Mouse (Mus musculus) MEL (cell line): ENCODE results near the gene Samd8. TPM values are rescaled to one million over a fixed set of nuclear protein-coding genes. Genes with fewer than 3 reads are reported as not detected.

Source experiments
- DNase-seq: peaks from one replicate; pipeline ENCODE4 v3.0.0; 2011; ENCODE audit warnings: low read depth, low spot score
- H3K27ac ChIP-seq: 2 replicates; pipeline ENCODE4 v1.5.1; 2012; ENCODE audit warnings: low read depth, mild to moderate bottlenecking, control low read depth, low read length, moderate library complexity; ENCODE audit not compliant: control insufficient read depth
- H3K27me3 ChIP-seq, 2 experiments: fragments of 150-350 bp in 1 of 2; sonication (generic) in 1 of 2; 2 replicates each; pipeline ENCODE4 v1.6.1; 2012; ENCODE audit warnings: low read length in 2 of 2, mild to moderate bottlenecking in 2 of 2, improper control_type of control experiment in 1 of 2, moderate library complexity in 1 of 2; ENCODE audit not compliant: insufficient read depth in 2 of 2, control insufficient read depth in 1 of 2
- H3K36me3 ChIP-seq, 2 experiments: 2 replicates each; pipeline ENCODE4 v1.6.1; 2012 to 2014; ENCODE audit warnings: low read length in 2 of 2, improper control_type of control experiment in 1 of 2, inconsistent platforms in 1 of 2, mild to moderate bottlenecking in 1 of 2; ENCODE audit not compliant: insufficient read depth in 2 of 2, control insufficient read depth in 1 of 2
- H3K4me1 ChIP-seq, 2 experiments: fragments of 150-350 bp in 1 of 2; sonication (generic) in 1 of 2; 2 replicates each; pipeline ENCODE4 v1.6.1; 2012; ENCODE audit warnings: low read length in 2 of 2, improper control_type of control experiment in 1 of 2, mild to moderate bottlenecking in 1 of 2; ENCODE audit not compliant: insufficient read depth in 2 of 2, control insufficient read depth in 1 of 2
- H3K4me3 ChIP-seq, 2 experiments: fragments of 150-350 bp in 1 of 2; sonication (generic) in 1 of 2; 2 replicates each; pipeline ENCODE4 v1.5.1; 2012; ENCODE audit warnings: low read depth in 2 of 2, low read length in 2 of 2, mild to moderate bottlenecking in 2 of 2, moderate library complexity in 2 of 2, control low read depth in 1 of 2, improper control_type of control experiment in 1 of 2; ENCODE audit not compliant: control insufficient read depth in 1 of 2, insufficient read depth in 1 of 2
- H3K79me2 ChIP-seq: 2 replicates; pipeline ENCODE4 v1.6.1; 2012; ENCODE audit warnings: mild to moderate bottlenecking, low read length, moderate library complexity; ENCODE audit not compliant: control insufficient read depth, poor library complexity, insufficient read depth
- H3K9ac ChIP-seq: 2 replicates; pipeline ENCODE4 v1.6.1; 2012; ENCODE audit warnings: low read depth, mild to moderate bottlenecking, control low read depth, low read length, moderate library complexity; ENCODE audit not compliant: control insufficient read depth, poor library complexity, severe bottlenecking
- H3K9me3 ChIP-seq: fragments of 150-350 bp; sonication (generic); replicated peaks from 2 replicates; pipeline ENCODE4 v1.6.1; 2012; ENCODE audit warnings: mild to moderate bottlenecking, low read length, improper control_type of control experiment, moderate library complexity; ENCODE audit not compliant: insufficient read depth
- CHD2 ChIP-seq: IDR thresholded peaks from 2 replicates; pipeline ENCODE4 v1.6.1; 2011; ENCODE audit warnings: low read length, improper control_type of control experiment
- E2F4 ChIP-seq: IDR thresholded peaks from 2 replicates; pipeline ENCODE4 v1.6.1; 2011; ENCODE audit warnings: low read depth, low read length, improper control_type of control experiment, borderline replicate concordance
- HCFC1 ChIP-seq: IDR thresholded peaks from 2 replicates; pipeline ENCODE4 v1.6.1; 2012; ENCODE audit warnings: low read depth, mild to moderate bottlenecking, inconsistent platforms, low read length, improper control_type of control experiment, moderate library complexity
- MAX ChIP-seq: IDR thresholded peaks from 2 replicates; pipeline ENCODE4 v1.6.1; 2011; ENCODE audit warnings: low read length, improper control_type of control experiment
- NRF1 ChIP-seq: IDR thresholded peaks from 2 replicates; pipeline ENCODE4 v1.6.1; 2014; ENCODE audit warnings: low read depth, mild to moderate bottlenecking, inconsistent platforms, low read length, improper control_type of control experiment, moderate library complexity; ENCODE audit not compliant: poor library complexity, insufficient read depth, severe bottlenecking
- POLR2A ChIP-seq, 2 experiments: IDR thresholded peaks; 2 replicates each; pipeline ENCODE4 v1.6.1; 2011 to 2012; ENCODE audit warnings: low read length in 2 of 2, mild to moderate bottlenecking in 2 of 2, control low read depth in 1 of 2, improper control_type of control experiment in 1 of 2, low read depth in 1 of 2, moderate library complexity in 1 of 2; ENCODE audit not compliant: control insufficient read depth in 1 of 2, insufficient read depth in 1 of 2, poor library complexity in 1 of 2
- POLR2AphosphoS2 ChIP-seq: IDR thresholded peaks from 2 replicates; pipeline ENCODE4 v1.6.1; 2011; ENCODE audit warnings: low read length, improper control_type of control experiment
- SIN3A ChIP-seq: IDR thresholded peaks from 2 replicates; pipeline ENCODE4 v1.6.1; 2012; ENCODE audit warnings: low read length, improper control_type of control experiment, inconsistent platforms
- TBP ChIP-seq: IDR thresholded peaks from 2 replicates; pipeline ENCODE4 v1.8.0; 2011; ENCODE audit warnings: low read depth, low read length, improper control_type of control experiment
- TCF12 ChIP-seq: IDR thresholded peaks from 2 replicates; pipeline ENCODE4 v1.6.1; 2014; ENCODE audit warnings: low read depth, mild to moderate bottlenecking, inconsistent platforms, low read length, improper control_type of control experiment, moderate library complexity
- ZKSCAN1 ChIP-seq: IDR thresholded peaks from 2 replicates; pipeline ENCODE4 v1.6.1; 2012; ENCODE audit warnings: low read depth, mild to moderate bottlenecking, inconsistent platforms, low read length, improper control_type of control experiment, moderate library complexity
- ZMIZ1 ChIP-seq: IDR thresholded peaks from 2 replicates; pipeline ENCODE4 v1.6.1; 2012; ENCODE audit warnings: low read depth, mild to moderate bottlenecking, inconsistent platforms, low read length, improper control_type of control experiment, moderate library complexity
- polyA plus RNA-seq, 2 experiments: library from polyadenylated mRNA; stranded (reverse) in 1 of 2; unstranded in 1 of 2; fragments of >175 nt in 1 of 2; fragments of >200 nt in 1 of 2; gene quantifications; 2 replicates each; pipeline versions ENCODE4 v1.2.1 to v1.2.4; 2012; ENCODE audit warnings: low replicate concordance in 2 of 2, low read depth in 1 of 2; ENCODE audit not compliant: insufficient read length in 2 of 2, insufficient read depth in 1 of 2, missing spikeins in 1 of 2
- total RNA-seq: library from RNA; depleted of rRNA; stranded (reverse); fragments of 300-350 nt; gene quantifications from 2 replicates; pipeline ENCODE4 v1.2.3, GENCODE M21; 2012

Samd8 gene
- total and polyA plus RNA-seq, 3 experiments = 5.8 to 6.8 TPM; not detected in 1

DNA sequence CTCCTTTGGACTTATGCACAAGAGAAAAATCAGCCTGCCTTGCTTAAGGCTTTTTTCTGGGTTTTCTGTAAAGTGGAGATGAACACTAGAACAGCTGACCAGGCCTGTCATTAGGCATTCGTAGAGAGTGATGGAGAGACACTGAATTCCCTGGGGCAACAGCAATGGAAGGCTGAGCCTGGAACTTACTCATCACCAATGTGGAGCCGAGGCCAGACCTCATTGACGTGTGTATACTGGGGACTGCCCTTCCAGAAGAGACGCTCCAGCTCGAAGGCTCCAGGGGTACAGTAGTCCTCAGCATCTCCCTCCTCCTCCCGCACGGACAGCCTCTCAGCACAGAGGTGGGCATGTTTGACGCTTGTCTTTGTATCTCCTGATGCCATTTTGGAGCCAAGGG lies 47.6 kb upstream of the Samd8 start:
- Histone ChIP-seq H3K9me3 (no peaks in the 10 kb centered on the region), H3K27ac (no peak overlapping the region), H3K4me1 (peaks cover 0 to 18% of the 10 kb centered on the region in 2 experiments; a peak in 2 of 4 replicates), H3K9ac (no peak overlapping the region), H3K4me3 (no peak overlapping the region), H3K79me2 (no peaks in the 10 kb centered on the region), H3K27me3 (no peaks in the 10 kb centered on the region), H3K36me3 (peaks cover 0 to 8% of the 10 kb centered on the region in 2 experiments; a peak in 2 of 4 replicates)
- no peak for DNase-seq
- TF ChIP-seq ZKSCAN1 = no peak

DNA sequence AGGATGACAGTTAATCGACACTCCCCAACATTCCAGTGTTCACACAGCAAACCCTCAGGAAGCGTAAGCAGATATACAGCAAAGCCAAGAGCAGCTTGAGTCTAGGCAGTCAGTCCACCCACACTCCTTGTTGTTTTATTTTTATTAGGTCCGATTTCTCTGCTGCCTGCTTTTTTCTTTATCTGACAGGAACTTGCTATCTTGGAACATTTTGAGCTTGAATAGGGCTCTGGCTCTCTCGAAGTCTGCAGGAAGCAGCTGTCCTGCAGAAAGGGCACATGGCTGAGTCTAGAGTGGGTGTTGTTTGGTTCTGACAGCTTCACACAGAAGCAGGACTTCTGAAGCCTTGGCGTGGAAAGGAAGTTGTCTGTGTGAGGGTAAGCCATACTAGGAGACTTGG lies 47.1 kb upstream of the Samd8 start:
- Histone ChIP-seq H3K27ac (no peak overlapping the region), H3K4me1 (peaks cover 0 to 18% of the 10 kb centered on the region in 2 experiments; a peak in 2 of 4 replicates), H3K9ac (no peak overlapping the region), H3K36me3 (peaks cover 0 to 8% of the 10 kb centered on the region in 2 experiments; a peak in 2 of 4 replicates), H3K27me3 (no peaks in the 10 kb centered on the region), H3K79me2 (no peaks in the 10 kb centered on the region), H3K9me3 (no peaks in the 10 kb centered on the region), H3K4me3 (no peak overlapping the region)
- TF ChIP-seq CHD2 = no peak
- TF ChIP-seq POLR2AphosphoS2 = no peak
- no peak for TF ChIP-seq TBP
- TF ChIP-seq NRF1 = no peak
- TF ChIP-seq HCFC1 = no peak
- no peak for TF ChIP-seq TCF12
- peak; percentile 19 for DNase-seq

DNA sequence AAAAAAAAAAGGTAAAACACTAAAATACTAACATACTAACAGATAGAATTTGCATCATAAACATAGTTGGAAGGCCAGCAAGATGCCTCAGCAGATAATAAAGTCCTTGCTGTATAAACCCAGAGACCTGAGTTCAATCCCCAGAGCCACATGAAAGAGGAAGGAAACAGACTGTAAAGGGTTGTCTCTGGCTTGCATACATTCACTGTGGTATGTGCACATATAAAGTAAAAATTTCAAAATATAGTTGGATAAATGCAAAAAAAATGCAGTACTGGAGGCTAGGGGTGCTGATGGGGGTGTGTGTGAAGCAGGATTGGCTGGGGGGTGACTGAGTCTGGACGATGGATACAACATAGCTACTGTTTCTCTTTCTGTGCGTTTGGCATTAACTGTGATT lies 44.9 kb upstream of the Samd8 start:
- Histone ChIP-seq H3K36me3 (peaks cover 0 to 8% of the 10 kb centered on the region in 2 experiments; a peak in 2 of 4 replicates), H3K9ac (no peak overlapping the region), H3K79me2 (no peaks in the 10 kb centered on the region), H3K27me3 (no peaks in the 10 kb centered on the region), H3K27ac (no peak overlapping the region), H3K9me3 (no peaks in the 10 kb centered on the region), H3K4me3 (no peak overlapping the region), H3K4me1 (peaks cover 0 to 18% of the 10 kb centered on the region in 2 experiments; a peak in 2 of 4 replicates)
- TF ChIP-seq ZMIZ1 (no peak), MAX (no peak), SIN3A (no peak), E2F4 (no peak), POLR2A (IDR thresholded peaks at IDR 0.05; ENCODE audit: control insufficient read depth in 1 of 2, insufficient read depth in 1 of 2, low read depth in 1 of 2, low read length in 2 of 2, poor library complexity in 1 of 2) (no peak)
- no peak for DNase-seq
